Mouse (Mus musculus) granulocyte monocyte progenitor cell, adult 5-6 weeks (primary cell): ENCODE measurements around the gene Slc29a1. TPM values are rescaled to one million over a fixed set of nuclear protein-coding genes. Genes with fewer than 3 reads are reported as not detected.
"Not testable (repeated sequence)": the region's sequence is repeated elsewhere in the genome, so short reads cannot be mapped to it uniquely, and the experiment has no call there.

ENCODE experiments used
- ATAC-seq: replicated peaks from 2 replicates; pipeline ENCODE4 v1.8.0; 2016; ENCODE audit warnings: mild to moderate bottlenecking, moderate TSS enrichment, inconsistent platforms; ENCODE audit not compliant: poor library complexity, severe bottlenecking
- total RNA-seq, 2 experiments: library from RNA; stranded (forward) in 1 of 2; stranded (reverse) in 1 of 2; fragments of 200-712, 200-1000 nt in 1 of 2; fragments of >200 nt in 1 of 2; fragmentation: Nextera tagmentation in 1 of 2; gene quantifications; 2 replicates each; pipeline ENCODE4 v1.2.3; 2014 to 2017

Gene Slc29a1
- total RNA-seq (2014; fragmentation: Nextera tagmentation) (60.7 and 107 TPM in 2 replicates), total RNA-seq (2017) (53.2 and 74.0 TPM in 2 replicates)

- ATAC-seq, result peak; percentile 41
These were observed at the start of gene Slc29a1 for GRCm38 (mm10) chr17:45599446-45600242. Slc29a1 (minus strand) TSS chr17:45599606.

GRCm38 (mm10) chr17:45644185-45644584 is 44.8 kb upstream of the Slc29a1 start:
- no peak for ATAC-seq

GRCm38 (mm10) chr17:45642701-45643100 is 43.3 kb upstream of the Slc29a1 start:
- peak; percentile 55; the same call in 1 of the 2 replicates for ATAC-seq

DNA sequence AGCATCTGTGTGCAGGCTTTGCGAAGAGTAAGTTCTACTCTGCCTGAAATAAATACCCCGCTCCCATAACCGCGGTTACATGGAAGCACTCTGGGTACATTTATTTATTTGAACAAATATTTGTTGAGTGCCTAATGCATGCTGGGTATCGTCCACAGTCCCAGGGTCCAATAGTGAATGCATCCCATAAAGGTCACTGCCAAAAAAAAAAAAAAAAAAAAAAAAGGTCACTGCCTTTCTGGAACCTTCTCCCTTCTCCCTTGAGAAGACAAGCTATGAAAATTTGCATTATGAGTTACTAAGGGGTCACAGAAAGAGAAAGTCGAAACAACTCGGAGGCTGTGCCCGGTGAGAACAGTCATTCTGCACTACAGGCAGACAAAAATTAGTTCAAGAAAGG is 42.6 kb upstream of the Slc29a1 start:
- no peak for ATAC-seq

DNA sequence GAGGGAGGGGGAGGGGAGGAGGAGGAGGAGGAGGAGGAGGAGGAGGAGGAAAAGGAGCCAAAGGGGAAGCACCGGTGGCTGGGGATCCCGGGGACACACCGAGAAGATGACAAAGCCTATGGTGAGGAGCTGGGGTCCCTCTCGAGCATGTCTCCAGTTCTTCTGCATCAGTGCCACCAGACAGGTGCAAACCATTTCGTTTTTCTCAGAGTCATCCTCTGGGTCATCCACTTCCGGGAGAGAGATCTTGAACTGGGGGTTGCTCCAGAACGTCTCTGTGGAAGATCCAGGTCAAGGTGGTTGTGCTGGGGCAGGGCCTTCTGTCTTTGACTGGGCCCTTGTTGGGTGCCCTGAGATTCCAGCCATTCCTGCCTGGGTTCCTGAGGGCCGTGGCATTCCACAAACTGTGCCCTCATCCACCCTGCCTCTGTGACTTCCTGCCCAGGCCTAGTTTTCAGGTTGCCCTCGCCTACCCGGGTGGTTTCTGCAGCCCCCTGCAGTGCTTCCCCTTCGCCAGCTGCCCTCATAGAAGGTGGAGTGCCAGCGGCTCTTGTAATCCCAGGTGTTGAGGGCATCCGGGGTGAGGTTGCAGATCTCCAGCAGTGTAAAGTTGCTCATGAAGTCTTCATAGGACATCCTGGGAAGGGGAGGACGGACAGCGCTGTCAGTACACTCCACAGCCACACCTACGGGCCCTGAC is 39.3 kb upstream of the Slc29a1 start:
- ATAC-seq, result no peak

GRCm38 (mm10) chr17:45634033-45634432 is 34.6 kb upstream of the Slc29a1 start:
- ATAC-seq, result no peak

DNA sequence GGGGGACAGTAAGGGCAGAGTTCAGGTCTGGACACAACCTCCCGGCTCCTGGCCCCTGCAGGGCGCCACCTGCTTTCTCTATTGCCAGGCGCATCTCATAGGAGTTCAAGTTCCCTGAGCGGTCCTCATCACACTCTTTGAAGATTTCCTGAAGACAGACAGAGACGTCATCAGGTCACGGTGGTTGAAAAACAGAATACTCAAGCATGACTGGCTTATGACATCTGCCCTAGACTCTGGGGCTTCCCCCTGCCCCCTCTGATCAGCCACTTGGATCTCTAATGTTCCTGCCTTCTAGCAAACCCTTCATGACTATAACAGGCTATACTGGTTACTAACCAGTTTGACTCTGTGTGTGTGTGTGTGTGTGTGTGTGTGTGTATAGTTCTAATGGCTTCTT is 32.5 kb upstream of the Slc29a1 start:
- ATAC-seq, result no peak

- no peak for ATAC-seq
These were observed 31.6 kb upstream of the Slc29a1 start for GRCm38 (mm10) chr17:45630992-45631391.

DNA sequence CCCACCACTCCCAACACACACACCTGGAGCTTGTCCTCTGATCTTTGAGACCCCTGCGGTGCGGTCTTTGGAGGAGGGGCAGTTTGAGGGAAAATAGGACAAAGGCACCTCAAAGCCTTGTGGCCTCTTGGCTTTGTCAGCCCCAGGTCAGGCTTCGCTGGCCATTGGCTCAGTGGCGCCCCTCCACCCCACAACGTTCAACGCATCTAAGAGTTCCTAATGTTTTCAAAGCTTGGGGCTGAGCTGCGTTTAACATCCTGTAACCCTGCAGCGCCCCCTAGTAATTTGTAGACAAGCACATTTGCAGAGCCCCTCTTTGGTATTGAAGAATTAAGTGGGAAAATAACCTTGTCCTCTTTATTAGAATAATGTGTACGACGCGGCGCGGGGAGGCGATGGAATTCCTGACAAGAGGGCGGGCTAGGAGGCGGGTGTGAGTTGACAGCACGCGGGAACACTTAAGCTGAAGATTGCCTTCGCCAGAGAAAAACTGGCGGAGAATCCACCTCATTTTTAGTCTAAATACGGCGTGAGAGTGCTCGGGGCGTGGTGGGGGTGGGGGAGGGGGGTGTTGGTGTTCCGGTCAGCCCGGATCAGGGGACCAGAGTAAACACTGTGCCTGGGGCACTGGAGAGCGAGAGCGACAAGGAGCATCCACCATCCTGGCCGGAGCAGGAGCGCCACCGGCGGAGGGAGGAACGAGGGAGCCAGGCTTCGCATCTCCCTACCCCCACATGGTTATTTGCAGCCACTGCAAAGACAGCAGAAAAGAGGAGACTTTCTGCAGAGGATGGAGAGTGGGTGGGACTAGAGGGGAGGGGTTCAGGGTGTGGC is 30.7 kb upstream of the Slc29a1 start:
- peak; percentile 51 for ATAC-seq

DNA sequence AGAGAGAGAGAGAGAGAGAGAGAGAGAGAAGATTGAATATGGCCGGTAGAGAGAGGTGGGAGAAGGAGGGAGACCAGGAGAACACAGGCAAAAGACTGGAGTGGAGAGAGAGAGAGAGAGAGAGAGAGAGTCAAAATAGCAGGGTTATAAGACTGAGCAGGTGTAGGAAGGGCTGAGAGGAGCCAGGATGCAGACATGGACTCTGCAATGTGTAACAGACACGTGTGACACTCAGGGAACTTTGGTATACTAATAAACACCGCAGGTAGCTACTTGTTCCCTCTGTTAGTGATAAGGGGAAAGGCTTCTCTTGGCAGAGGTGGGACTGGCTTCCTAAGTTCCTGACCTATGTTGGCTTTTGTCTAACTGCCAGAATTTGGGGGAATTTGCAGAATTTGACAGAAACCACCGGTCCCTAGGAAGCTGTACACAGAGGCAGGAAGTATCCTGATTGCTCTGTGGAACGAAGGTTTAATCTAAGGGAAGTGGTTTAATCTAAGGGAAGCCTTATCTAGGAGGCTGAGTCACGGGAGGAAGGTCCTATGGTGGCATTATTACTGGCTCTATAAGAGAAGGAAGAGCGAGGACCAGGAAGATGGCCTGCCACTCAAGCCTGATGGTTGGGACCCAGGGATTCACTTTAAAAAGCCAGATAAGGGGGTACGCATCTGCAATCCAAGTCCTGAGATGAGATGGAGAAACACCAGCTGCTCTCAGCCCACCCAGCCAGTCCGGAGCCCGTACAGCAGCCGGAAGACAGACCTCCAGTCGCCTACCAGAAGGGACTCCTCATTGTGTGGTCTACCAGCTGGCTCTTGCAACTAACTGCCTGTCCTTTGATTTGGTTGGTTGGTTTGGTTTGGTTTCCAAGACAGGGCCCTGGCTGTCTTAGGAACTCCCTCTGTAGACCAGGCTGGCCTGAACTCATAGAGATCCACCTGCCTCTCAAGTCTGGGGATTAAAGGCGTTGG is 29.8 kb upstream of the Slc29a1 start:
- ATAC-seq, result peak; percentile 25; the same call in 1 of the 2 replicates

- no peak for ATAC-seq
These were observed 28.8 kb upstream of the Slc29a1 start for GRCm38 (mm10) chr17:45628160-45628559.

DNA sequence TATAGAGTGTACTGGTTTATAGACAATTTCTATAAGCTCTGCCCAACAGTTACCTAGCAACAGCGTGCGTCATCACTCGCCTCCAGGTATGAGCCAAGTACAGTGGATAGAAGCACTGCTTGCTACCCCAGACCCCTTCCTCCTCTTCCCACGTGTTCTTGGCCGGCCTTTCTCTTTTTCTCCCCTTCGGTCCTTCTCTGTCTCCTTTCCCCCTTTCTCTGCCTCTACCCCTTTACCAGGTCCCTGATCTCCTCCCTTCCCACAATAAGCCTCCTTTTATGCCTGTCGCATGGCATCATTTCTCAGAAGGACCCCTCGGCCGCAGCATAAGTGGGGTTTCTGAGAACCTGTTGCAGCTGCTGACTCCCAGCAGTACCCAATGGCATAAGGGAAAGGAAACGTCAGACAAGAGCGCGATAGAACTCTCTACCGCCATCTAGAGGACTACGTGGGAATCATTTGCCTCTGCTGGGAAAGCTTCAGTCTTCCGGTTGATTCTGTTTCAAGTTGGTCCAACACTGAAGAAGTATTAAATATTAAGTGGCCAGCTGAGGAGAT is 27.2 kb upstream of the Slc29a1 start:
- peak; percentile 85 for ATAC-seq

- ATAC-seq, result not testable (repeated sequence)
These were observed 24.0 kb upstream of the Slc29a1 start for GRCm38 (mm10) chr17:45623425-45623824.

- ATAC-seq, result peak; percentile 87
These were observed 20.2 kb upstream of the Slc29a1 start for GRCm38 (mm10) chr17:45619386-45620256.

DNA sequence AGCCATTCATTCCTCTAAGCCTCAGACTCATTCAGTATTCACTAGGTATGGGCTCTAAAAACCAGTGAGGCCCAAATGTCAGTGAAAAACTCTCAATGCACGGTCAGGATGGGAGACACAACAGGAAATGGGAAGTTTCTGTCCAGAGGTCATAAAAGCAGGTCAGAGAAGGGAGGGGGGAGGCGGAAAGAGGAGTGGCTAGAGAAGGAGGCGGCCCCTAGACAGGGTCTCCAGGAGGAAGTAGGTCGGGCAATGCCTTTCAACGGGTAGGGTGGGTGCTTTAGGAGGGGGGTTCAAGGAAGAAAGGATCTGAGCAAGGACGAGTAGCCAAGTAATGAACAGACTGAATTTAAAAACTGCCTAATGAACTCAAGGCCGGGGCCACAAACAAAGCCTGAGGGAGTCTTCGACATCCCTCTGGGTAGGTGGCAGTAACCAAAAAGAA is 19.6 kb upstream of the Slc29a1 start:
- ATAC-seq, result peak; percentile 68

DNA sequence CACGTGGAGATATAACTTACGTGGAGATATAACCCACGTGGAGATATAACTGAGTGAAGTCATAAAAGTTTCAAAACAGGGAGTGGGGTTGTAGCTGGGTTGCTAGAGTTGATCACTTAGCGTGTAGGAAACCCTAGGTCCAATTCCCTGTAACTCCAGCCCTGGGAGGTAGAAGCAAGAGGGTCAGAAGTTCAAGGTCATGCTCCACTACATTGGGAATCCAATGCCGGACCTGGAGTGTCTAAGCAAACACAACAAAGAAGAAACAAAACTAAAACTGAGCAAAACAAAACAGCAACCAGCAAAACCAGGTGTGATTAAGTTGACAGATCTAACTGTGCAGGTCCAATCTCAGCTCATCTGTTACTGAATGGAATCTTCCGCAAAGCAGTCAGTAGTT is 18.2 kb upstream of the Slc29a1 start:
- ATAC-seq, result no peak

- no peak for ATAC-seq
These were observed 17.3 kb upstream of the Slc29a1 start for GRCm38 (mm10) chr17:45616679-45617078.

- ATAC-seq, result no peak
These were observed 16.7 kb upstream of the Slc29a1 start for GRCm38 (mm10) chr17:45616046-45616650.
